Mouse (Mus musculus) ES-E14 (cell line): ENCODE measurements around the gene Nab2.

Experiments used
- CHD2 ChIP-seq: IDR thresholded peaks from 2 replicates; pipeline ENCODE4 v1.6.1; 2014; ENCODE audit warnings: mild to moderate bottlenecking, low read depth, low read length, inconsistent platforms
- HCFC1 ChIP-seq: IDR thresholded peaks from 2 replicates; pipeline ENCODE4 v1.6.1; 2012; ENCODE audit warnings: low read length, inconsistent platforms, borderline replicate concordance; ENCODE audit not compliant: insufficient read depth
- ZC3H11A ChIP-seq: IDR thresholded peaks from 2 replicates; pipeline ENCODE4 v1.6.1; 2012; ENCODE audit warnings: low read depth, mild to moderate bottlenecking, inconsistent platforms, low read length, borderline replicate concordance

GRCm38 (mm10) chr10:127619119-127619721, 49.1 kb downstream of the Nab2 start:
- TF ChIP-seq CHD2: no peak
- TF ChIP-seq ZC3H11A: no peak
- no peak for TF ChIP-seq HCFC1
